Mouse (Mus musculus) limb, embryonic 14.5 days (tissue): ENCODE results near the gene Kcnk3. TPM values are rescaled to one million over a fixed set of nuclear protein-coding genes. Genes with fewer than 3 reads are reported as not detected.

ENCODE experiments used
- ATAC-seq: fragments of 200-750 bp; cut with Nextera tagmentation; 2 replicates; pipeline ENCODE4 v1.8.0; 2017; ENCODE audit warnings: low read depth, moderate number of reproducible peaks, moderate TSS enrichment; ENCODE audit not compliant: low FRiP score
- DNase-seq: peaks from one replicate; pipeline ENCODE4 v3.0.0-alpha.2; 2015; ENCODE audit warnings: low spot score
- H3K27ac ChIP-seq: fragments of 300-500 bp; sonication (generic); replicated peaks from 2 replicates; pipeline ENCODE4 v1.5.1; 2014; ENCODE audit warnings: low read depth, mild to moderate bottlenecking, low read length, moderate library complexity, mixed read lengths
- H3K27me3 ChIP-seq: fragments of 300-500 bp; sonication (generic); 2 replicates; pipeline ENCODE4 v1.6.1; 2014; ENCODE audit warnings: low read length, mixed read lengths; ENCODE audit not compliant: control insufficient read depth, insufficient read depth
- H3K36me3 ChIP-seq: fragments of 300-500 bp; sonication (generic); 2 replicates; pipeline ENCODE4 v1.6.1; 2014; ENCODE audit warnings: mild to moderate bottlenecking, low read length, moderate library complexity, mixed read lengths; ENCODE audit not compliant: control insufficient read depth, insufficient read depth
- H3K4me1 ChIP-seq: fragments of 300-500 bp; sonication (generic); 2 replicates; pipeline ENCODE4 v1.6.1; 2014; ENCODE audit warnings: antibody characterized with exemption, low read length, mixed read lengths; ENCODE audit not compliant: control insufficient read depth, insufficient read depth
- H3K4me2 ChIP-seq: fragments of 300-500 bp; sonication (generic); replicated peaks from 2 replicates; pipeline ENCODE4 v1.6.1; 2014; ENCODE audit warnings: low read depth, mild to moderate bottlenecking, low read length, moderate library complexity; ENCODE audit not compliant: severe bottlenecking
- H3K4me3 ChIP-seq: fragments of 300-500 bp; sonication (generic); replicated peaks from 2 replicates; pipeline ENCODE4 v1.5.1; 2014; ENCODE audit warnings: low read length
- H3K9ac ChIP-seq: fragments of 300-500 bp; sonication (generic); 2 replicates; pipeline ENCODE4 v1.6.1; 2014; ENCODE audit warnings: mild to moderate bottlenecking, low read depth, low read length, moderate library complexity; ENCODE audit not compliant: severe bottlenecking
- H3K9me3 ChIP-seq: fragments of 300-500 bp; sonication (generic); 2 replicates; pipeline ENCODE4 v1.6.1; 2016; ENCODE audit warnings: low read length; ENCODE audit not compliant: control insufficient read depth
- POLR2A ChIP-seq: fragments of 200-500 bp; IDR thresholded peaks from 2 replicates; pipeline ENCODE4 v1.8.0; 2012; ENCODE audit warnings: inconsistent platforms, mild to moderate bottlenecking, moderate library complexity, borderline replicate concordance; ENCODE audit not compliant: insufficient read depth, insufficient read length; ENCODE audit errors: extremely low read depth
- WGBS: fragments of 180-500 bp; shearing (Covaris S2); extraction: QIAGEN DNeasy Blood & Tissue Kit; methylation state at CpG from one replicate; pipeline ENCODE4 v1.1.7; 2014; 5-methylcytosine and 5-hydroxymethylcytosine counted together
- polyA plus RNA-seq, 2 experiments: library from polyadenylated mRNA; depleted of rRNA in 1 of 2; stranded (reverse) in 1 of 2; unstranded in 1 of 2; fragments of >200 nt; fragmentation: Nextera tagmentation in 1 of 2; extraction: Ambion mirVana in 1 of 2; gene quantifications; 2 replicates each; pipeline versions ENCODE4 v1.2.1 to v1.2.3; 2012 to 2014

The Kcnk3 gene
- polyA plus RNA-seq, 2 experiments, result 0.53 to 0.88 TPM

DNA sequence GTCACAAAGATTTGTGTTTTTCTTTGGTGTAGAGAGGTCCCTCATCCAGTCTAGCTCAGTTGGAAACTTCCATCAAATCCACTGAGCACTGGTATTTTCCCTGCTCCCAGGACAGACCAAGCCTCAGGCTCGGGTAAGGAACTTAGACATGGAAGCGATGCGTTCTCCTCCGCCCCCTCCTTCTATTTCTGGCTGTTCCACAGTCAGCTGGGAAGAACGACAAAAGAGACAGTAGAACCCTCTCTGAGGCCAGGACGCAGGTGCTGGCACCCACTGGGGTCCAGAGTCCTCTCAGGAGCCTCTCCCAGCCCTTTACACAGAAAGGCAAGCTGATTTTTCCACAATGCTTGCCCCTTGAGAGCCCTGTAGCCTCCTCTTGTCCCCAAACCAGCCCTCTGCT, 42.4 kb downstream of the Kcnk3 start:
- ATAC-seq (no peak), DNase-seq (no peak)
- H3K4me2 ChIP-seq, result no peak overlapping the region
- H3K27ac ChIP-seq, result no peak overlapping the region
- no peaks in the 10 kb centered on the region for H3K36me3 ChIP-seq
- WGBS, result 80% methylated on average over 6 of the region's 6 CpGs
- H3K4me1 ChIP-seq, result no peaks in the 10 kb centered on the region
- no peak overlapping the region for H3K4me3 ChIP-seq
- H3K27me3 ChIP-seq, result no peaks in the 10 kb centered on the region
- no peaks in the 10 kb centered on the region for H3K9me3 ChIP-seq
- TF ChIP-seq POLR2A, result no peak
- H3K9ac ChIP-seq, result no peak overlapping the region

DNA sequence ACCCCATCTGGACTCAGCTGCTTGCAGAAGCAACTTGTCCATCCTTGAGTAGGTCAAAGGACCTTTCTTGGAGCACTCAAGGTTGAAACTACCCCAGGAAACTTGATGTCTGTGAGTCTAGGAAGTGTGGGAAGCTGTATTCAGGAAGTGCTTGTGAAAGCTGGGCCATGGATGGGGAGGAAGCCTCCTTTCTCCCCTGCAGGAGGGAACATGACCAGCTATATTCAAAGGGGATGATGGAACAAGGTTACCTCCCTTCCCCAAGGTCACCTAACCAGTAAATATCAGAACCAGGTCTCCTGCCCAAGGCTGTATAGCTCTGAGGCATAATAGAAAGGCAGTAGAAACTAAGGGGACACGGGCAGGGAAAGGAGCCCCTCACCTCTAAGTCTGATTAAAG, 44.2 kb downstream of the Kcnk3 start:
- Histone ChIP-seq H3K4me3 (no peak overlapping the region), H3K4me2 (no peak overlapping the region), H3K27ac (no peak overlapping the region), H3K9me3 (no peaks in the 10 kb centered on the region), H3K36me3 (no peaks in the 10 kb centered on the region), H3K27me3 (no peaks in the 10 kb centered on the region), H3K4me1 (no peaks in the 10 kb centered on the region), H3K9ac (no peak overlapping the region)
- DNase-seq, result no peak
- TF ChIP-seq POLR2A, result no peak
- 57% methylated on average over 1 of the region's 1 CpGs for WGBS
- no peak for ATAC-seq

DNA sequence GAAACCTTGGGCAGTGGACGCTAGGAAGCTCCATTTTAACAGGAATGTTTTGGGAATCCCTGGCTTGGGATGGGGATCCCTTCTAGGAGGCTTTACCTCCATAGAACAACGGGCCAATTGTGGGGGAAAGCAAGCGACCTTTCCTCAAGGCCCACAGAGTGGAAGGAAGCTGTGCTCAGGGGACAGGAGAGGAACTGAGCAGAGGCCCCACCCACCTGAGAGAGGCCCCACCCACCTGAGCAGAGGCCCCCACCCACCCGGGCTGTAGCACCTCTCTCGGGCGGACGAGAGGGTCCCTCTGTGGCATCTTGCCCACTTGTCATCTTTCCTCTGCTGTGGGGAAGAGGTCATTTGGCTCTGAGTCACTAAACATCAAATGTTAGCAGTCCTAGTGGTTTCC, 49.0 kb downstream of the Kcnk3 start:
- ATAC-seq (no peak), DNase-seq (no peak)
- Histone ChIP-seq H3K9me3 (no peaks in the 10 kb centered on the region), H3K4me3 (no peak overlapping the region), H3K36me3 (no peaks in the 10 kb centered on the region), H3K4me2 (no peak overlapping the region), H3K9ac (no peak overlapping the region), H3K27ac (no peak overlapping the region), H3K4me1 (no peaks in the 10 kb centered on the region), H3K27me3 (no peaks in the 10 kb centered on the region)
- 54% methylated on average over 7 of the region's 7 CpGs for WGBS
- TF ChIP-seq POLR2A, result no peak

DNA sequence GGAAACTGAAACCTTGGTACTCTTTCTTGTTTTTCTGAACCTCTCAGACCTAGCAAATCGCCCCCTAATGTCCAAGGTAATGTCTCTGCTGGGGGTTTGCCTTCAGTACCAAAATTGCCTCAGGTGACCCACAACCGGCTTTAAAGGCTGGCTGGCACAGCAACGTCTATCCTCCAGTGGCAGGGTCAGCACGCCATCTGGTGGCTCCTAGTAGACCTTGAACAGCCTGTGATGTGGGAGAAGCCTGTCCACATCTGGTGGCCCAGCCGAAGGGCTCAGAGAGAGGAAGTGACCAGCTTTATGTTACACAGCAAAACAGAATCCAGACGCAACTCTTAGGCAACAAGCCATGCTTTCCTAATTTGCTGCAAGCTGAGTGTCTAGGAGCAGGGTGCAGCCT, 50.1 kb downstream of the Kcnk3 start:
- no peak; the same call in 1 of the 2 replicates for ATAC-seq
- no peak for TF ChIP-seq POLR2A
- WGBS, result under 1% methylated on average over 6 of the region's 6 CpGs

DNA sequence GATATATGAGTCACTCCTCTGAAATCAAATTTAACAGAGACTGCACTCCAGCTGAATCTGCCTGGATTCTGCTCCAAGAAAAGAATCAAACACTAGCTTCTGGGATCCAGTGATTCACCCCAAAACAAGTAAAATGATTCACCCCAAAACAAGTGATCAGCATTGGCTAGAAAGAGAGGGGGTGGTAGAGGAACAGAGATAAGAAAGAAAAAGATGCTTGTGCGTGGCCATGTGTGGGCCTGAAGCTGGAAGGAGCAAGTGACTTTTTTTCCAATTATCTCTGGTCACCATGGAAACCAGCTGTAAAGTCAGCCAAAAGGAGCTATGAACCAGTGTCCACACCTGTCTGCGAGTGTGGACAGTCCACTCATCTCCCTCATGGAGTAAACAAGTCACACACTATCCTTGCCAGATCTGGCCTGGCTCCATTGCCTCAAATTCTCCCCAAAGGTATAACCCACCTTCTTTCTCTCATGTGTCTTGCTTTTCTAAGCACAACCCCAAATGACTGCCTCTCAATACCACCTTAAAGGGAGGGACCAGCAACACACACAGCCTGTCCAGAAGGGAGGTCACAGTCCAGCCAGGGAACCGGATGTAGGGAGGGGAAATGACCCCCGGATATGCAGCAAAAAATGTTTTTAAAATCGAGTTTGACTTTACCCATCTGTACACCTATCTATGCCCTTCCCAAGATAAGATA, 55.7 kb downstream of the Kcnk3 start:
- no peak for DNase-seq
- Histone ChIP-seq H3K4me1 (peaks cover 8% of the 10 kb centered on the region), H3K4me2 (no peak overlapping the region), H3K4me3 (no peak overlapping the region), H3K9ac (no peak overlapping the region), H3K27ac (no peak overlapping the region), H3K27me3 (no peaks in the 10 kb centered on the region), H3K36me3 (no peaks in the 10 kb centered on the region), H3K9me3 (no peaks in the 10 kb centered on the region)
- no peak for ATAC-seq
- no peak for TF ChIP-seq POLR2A
- 67% methylated on average over 5 of the region's 5 CpGs for WGBS

More for the DNA sequence above, 50.1 kb downstream of the Kcnk3 start:
- DNase-seq, result peak; percentile 82
- H3K4me3 ChIP-seq, result no peak overlapping the region
- no peaks in the 10 kb centered on the region for H3K27me3 ChIP-seq
- H3K27ac ChIP-seq, result no peak overlapping the region
- H3K9me3 ChIP-seq, result no peaks in the 10 kb centered on the region
- no peaks in the 10 kb centered on the region for H3K4me1 ChIP-seq
- no peaks in the 10 kb centered on the region for H3K36me3 ChIP-seq
- H3K4me2 ChIP-seq, result no peak overlapping the region
- no peak overlapping the region for H3K9ac ChIP-seq

DNA sequence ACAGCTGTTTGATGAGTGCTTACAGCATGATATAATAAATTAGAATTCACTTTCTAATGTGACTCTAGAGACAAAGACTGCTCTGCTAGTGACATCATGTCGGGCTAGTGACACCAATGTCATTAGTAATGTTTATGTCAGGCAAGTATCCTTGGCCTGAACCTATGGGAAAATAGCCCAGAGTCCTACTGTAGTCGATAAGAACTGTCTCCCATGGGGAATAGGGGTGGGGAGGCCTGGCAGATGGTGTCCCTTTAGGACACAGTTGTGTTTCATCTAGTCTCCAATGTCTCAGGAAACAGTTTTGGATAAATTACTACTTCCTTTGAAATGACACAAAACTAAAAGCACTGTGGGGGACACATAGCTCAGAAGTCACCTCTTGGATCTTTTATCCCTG, 58.1 kb downstream of the Kcnk3 start:
- 74% methylated on average over 2 of the region's 2 CpGs for WGBS
- H3K9me3 ChIP-seq, result no peaks in the 10 kb centered on the region

More for the DNA sequence above, 58.1 kb downstream of the Kcnk3 start:
- TF ChIP-seq POLR2A, result no peak
- H3K27me3 ChIP-seq, result no peaks in the 10 kb centered on the region
- no peak overlapping the region for H3K9ac ChIP-seq
- H3K4me3 ChIP-seq, result no peak overlapping the region
- DNase-seq, result no peak
- H3K27ac ChIP-seq, result no peak overlapping the region
- H3K4me2 ChIP-seq, result no peak overlapping the region
- peaks cover 12% of the 10 kb centered on the region for H3K4me1 ChIP-seq
- H3K36me3 ChIP-seq, result no peaks in the 10 kb centered on the region
- ATAC-seq, result no peak
